Mouse (Mus musculus) forebrain, embryonic 11.5 days (tissue): ENCODE measurements around the gene Akap2. TPM values are rescaled to one million over a fixed set of nuclear protein-coding genes. Genes with fewer than 3 reads are reported as not detected.

Experiments
- ATAC-seq: fragments of 200-750 bp; cut with Nextera tagmentation; replicated peaks from 2 replicates; pipeline ENCODE4 v1.8.0; 2017; ENCODE audit warnings: moderate TSS enrichment; ENCODE audit not compliant: low FRiP score
- DNase-seq: peaks from one replicate; pipeline ENCODE4 v3.0.0-alpha.2; 2017; ENCODE audit warnings: low spot score
- H3K27ac ChIP-seq: fragments of 300-500 bp; sonication (generic); 2 replicates; pipeline ENCODE4 v1.5.1; 2014; ENCODE audit warnings: low read depth, low read length
- H3K27me3 ChIP-seq: fragments of 300-500 bp; sonication (generic); 2 replicates; pipeline ENCODE4 v1.6.1; 2014; ENCODE audit warnings: mild to moderate bottlenecking, low read length, mixed read lengths; ENCODE audit not compliant: control insufficient read depth, insufficient read depth
- H3K36me3 ChIP-seq: fragments of 300-500 bp; sonication (generic); 2 replicates; pipeline ENCODE4 v1.6.1; 2014; ENCODE audit warnings: mild to moderate bottlenecking, low read length, moderate library complexity, mixed read lengths; ENCODE audit not compliant: control insufficient read depth, insufficient read depth
- H3K4me1 ChIP-seq: fragments of 300-500 bp; sonication (generic); replicated peaks from 2 replicates; pipeline ENCODE4 v1.6.1; 2014; ENCODE audit warnings: low read length, mixed read lengths; ENCODE audit not compliant: control insufficient read depth, insufficient read depth
- H3K4me2 ChIP-seq: fragments of 300-500 bp; sonication (generic); 2 replicates; pipeline ENCODE4 v1.6.1; 2014; ENCODE audit warnings: low read depth, mild to moderate bottlenecking, low read length, moderate library complexity, mixed read lengths; ENCODE audit not compliant: severe bottlenecking
- H3K4me3 ChIP-seq: fragments of 300-500 bp; sonication (generic); 2 replicates; pipeline ENCODE4 v1.5.1; 2014; ENCODE audit warnings: low read depth, low read length
- H3K9ac ChIP-seq: fragments of 300-500 bp; sonication (generic); 2 replicates; pipeline ENCODE4 v1.6.1; 2014; ENCODE audit warnings: low read length
- H3K9me3 ChIP-seq: fragments of 300-500 bp; sonication (generic); 2 replicates; pipeline ENCODE4 v1.6.1; 2016; ENCODE audit warnings: low read length, mixed read lengths; ENCODE audit not compliant: control insufficient read depth
- WGBS: fragments of 180-500 bp; shearing (Covaris S2); extraction: QIAGEN DNeasy Blood & Tissue Kit; methylation state at CpG from one replicate; pipeline ENCODE4 v1.1.7; 2014; 5-methylcytosine and 5-hydroxymethylcytosine counted together
- polyA plus RNA-seq: library from polyadenylated mRNA; unstranded; fragments of >200 nt; fragmentation: Nextera tagmentation; extraction: Ambion mirVana; gene quantifications from 2 replicates; pipeline ENCODE4 v1.2.1, GENCODE M21; 2014

Gene Akap2
- polyA plus RNA-seq, 1 experiment from 2014 or later: 15.5 TPM

DNA sequence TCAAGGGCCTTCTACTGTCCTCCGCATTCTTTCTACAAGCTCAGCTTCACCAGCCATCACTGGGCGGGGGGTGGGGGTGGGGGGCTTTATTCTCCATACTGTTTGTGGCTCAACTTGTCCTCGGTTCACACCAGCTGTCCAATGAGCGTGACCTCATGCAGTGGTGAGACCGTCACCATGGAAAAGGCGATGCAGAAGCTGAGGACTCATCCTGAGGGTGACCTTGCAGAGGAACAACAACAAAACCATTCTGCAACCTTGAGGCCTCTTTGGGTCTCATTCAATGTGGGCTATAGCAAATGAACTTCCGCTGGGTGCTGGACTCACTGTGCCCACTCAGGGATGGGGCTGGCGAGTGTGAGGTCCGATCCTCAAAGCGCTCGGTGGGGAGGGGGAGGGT lies 34.1 kb downstream of the Akap2 start:
- Histone ChIP-seq H3K9me3 (no peaks in the 10 kb centered on the region), H3K4me3 (no peak overlapping the region), H3K27me3 (no peaks in the 10 kb centered on the region), H3K4me2 (no peak overlapping the region), H3K4me1 (no peaks in the 10 kb centered on the region), H3K9ac (no peak overlapping the region), H3K36me3 (no peaks in the 10 kb centered on the region), H3K27ac (no peak overlapping the region)
- DNase-seq: no peak
- 90% methylated on average over 11 of the region's 11 CpGs for WGBS
- no peak for ATAC-seq

DNA sequence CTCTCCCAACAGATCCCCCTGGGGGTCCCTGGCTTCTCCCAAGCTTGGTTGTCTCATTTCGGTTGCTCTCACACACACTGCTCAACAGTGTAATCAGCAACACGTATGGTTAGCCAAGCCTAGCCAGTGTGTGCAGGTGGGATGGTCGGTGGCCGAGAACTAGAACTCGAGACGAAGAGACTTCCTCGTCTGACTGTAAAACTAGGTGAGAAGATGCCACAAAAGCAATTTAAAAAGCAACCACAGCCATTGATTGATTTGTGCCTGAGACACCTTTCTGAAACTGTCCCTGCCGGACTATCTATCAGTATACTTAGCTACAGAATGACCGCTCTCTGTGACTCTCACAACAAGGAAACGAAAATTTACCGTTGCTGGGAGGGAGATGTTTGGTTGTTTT lies 37.6 kb downstream of the Akap2 start:
- Histone ChIP-seq H3K27ac (no peak overlapping the region), H3K27me3 (no peaks in the 10 kb centered on the region), H3K4me2 (no peak overlapping the region), H3K4me3 (no peak overlapping the region), H3K9ac (no peak overlapping the region), H3K9me3 (no peaks in the 10 kb centered on the region), H3K4me1 (no peaks in the 10 kb centered on the region), H3K36me3 (no peaks in the 10 kb centered on the region)
- DNase-seq (no peak), ATAC-seq (no peak)
- 91% methylated on average over 11 of the region's 11 CpGs for WGBS

- no peak for DNase-seq
- Histone ChIP-seq H3K27ac (no peak overlapping the region), H3K4me2 (no peak overlapping the region), H3K36me3 (no peaks in the 10 kb centered on the region), H3K4me1 (no peaks in the 10 kb centered on the region), H3K4me3 (no peak overlapping the region), H3K9ac (no peak overlapping the region), H3K9me3 (no peaks in the 10 kb centered on the region), H3K27me3 (no peaks in the 10 kb centered on the region)
- ATAC-seq: no peak
- 76% methylated on average over 11 of the region's 11 CpGs for WGBS
These were observed 40.5 kb downstream of the Akap2 start for GRCm38 (mm10) chr4:57757997-57758396.

DNA sequence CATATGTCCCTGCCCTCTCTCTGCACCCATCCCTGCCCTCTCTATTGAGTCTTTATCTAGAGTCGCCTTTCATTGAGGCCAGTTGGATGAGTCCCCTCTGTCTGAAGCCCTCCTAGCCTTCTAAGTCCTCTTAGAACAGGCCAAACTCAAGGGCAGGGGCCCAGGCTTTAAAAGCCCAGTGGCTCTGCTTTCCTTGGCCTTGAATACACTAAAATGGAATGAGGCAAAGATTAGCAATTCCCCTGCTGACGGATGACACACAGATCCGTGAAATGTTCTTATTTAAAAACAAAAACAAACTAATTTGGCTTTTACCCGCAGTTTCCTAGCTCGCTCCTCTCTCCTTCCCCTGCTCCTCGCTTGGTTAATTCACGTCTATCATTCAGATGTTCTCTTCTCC lies 45.0 kb downstream of the Akap2 start:
- ATAC-seq (no peak), DNase-seq (no peak)
- no peak overlapping the region for H3K4me3 ChIP-seq
- no peaks in the 10 kb centered on the region for H3K9me3 ChIP-seq
- H3K9ac ChIP-seq: no peak overlapping the region
- H3K27ac ChIP-seq: no peak overlapping the region
- H3K36me3 ChIP-seq: no peaks in the 10 kb centered on the region
- no peaks in the 10 kb centered on the region for H3K4me1 ChIP-seq
- WGBS: 57% methylated on average over 7 of the region's 7 CpGs
- H3K27me3 ChIP-seq: no peaks in the 10 kb centered on the region
- no peak overlapping the region for H3K4me2 ChIP-seq

DNA sequence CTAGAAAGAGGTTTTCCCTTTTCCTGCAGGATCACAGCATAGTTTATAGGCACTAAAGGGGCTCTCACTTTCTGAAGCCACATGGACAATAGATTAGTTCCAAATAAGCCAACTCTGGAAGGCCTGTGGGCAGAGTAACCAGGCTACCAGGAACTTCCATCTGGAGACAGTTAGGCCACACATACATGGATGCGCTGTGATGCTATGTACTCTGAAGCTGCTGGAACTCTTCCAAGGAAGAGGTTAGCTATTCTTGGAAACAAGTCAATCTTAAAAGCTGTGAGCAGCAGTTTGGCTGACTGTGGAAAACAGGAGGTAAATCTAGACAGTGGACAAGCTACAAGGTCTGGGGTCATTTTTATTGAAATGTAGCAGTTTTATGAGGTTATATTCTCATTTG lies 46.9 kb downstream of the Akap2 start:
- no peak overlapping the region for H3K27ac ChIP-seq
- no peaks in the 10 kb centered on the region for H3K36me3 ChIP-seq
- ATAC-seq (no peak), DNase-seq (no peak)
- no peak overlapping the region for H3K9ac ChIP-seq
- no peak overlapping the region for H3K4me3 ChIP-seq
- no peaks in the 10 kb centered on the region for H3K27me3 ChIP-seq
- no peaks in the 10 kb centered on the region for H3K4me1 ChIP-seq
- 74% methylated on average over 1 of the region's 1 CpGs for WGBS
- H3K4me2 ChIP-seq: no peak overlapping the region
- no peaks in the 10 kb centered on the region for H3K9me3 ChIP-seq

DNA sequence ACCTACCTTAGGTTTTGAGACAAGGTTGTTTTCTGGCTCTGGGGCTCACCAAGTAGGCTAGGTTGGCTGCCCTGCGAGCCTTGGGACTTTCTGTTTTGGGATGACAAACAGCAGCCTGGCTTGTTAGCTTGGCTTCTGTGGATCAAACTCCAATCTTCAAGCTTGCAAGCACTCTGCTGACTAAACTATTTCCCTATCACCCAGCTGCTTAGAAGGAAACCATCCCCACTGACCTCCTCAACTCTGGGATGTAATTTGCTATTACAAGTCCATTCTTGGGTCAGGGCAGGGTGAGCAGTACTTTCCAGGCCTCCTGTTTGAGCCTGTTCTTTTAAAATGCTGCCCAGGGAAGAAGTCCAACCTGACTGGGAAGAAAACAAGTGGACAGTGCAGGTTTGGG lies 47.5 kb downstream of the Akap2 start:
- Histone ChIP-seq H3K4me2 (no peak overlapping the region), H3K4me3 (no peak overlapping the region), H3K27ac (no peak overlapping the region), H3K9me3 (no peaks in the 10 kb centered on the region), H3K36me3 (no peaks in the 10 kb centered on the region), H3K4me1 (no peaks in the 10 kb centered on the region), H3K9ac (no peak overlapping the region), H3K27me3 (no peaks in the 10 kb centered on the region)
- 91% methylated on average over 1 of the region's 1 CpGs for WGBS
- ATAC-seq: no peak
- no peak for DNase-seq

DNA sequence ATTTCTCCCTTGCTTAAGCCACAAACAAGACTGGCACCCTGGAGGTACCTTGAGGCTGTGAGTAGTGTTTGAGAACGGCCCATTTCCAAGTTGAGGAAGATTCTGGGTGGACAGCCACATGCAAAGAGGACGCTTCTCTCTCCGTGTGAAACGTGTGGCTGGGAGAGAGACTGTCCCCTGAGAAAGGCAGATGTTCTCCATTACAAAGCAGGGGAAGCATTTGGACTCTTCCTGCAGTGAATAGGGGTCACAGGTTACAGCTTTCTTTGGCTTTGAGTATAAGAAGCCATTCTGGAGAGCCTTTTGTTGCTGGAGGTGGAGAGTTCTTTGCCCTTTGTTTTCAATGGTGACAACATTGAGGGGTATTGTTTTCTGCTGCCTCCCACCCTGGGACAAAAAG lies 48.3 kb downstream of the Akap2 start:
- H3K27me3 ChIP-seq: no peaks in the 10 kb centered on the region
- no peaks in the 10 kb centered on the region for H3K9me3 ChIP-seq
- H3K4me2 ChIP-seq: no peak overlapping the region
- ATAC-seq (no peak), DNase-seq (no peak)
- no peaks in the 10 kb centered on the region for H3K4me1 ChIP-seq
- no peak overlapping the region for H3K4me3 ChIP-seq
- no peak overlapping the region for H3K27ac ChIP-seq
- 9% methylated on average over 4 of the region's 4 CpGs for WGBS
- H3K36me3 ChIP-seq: no peaks in the 10 kb centered on the region
- H3K9ac ChIP-seq: no peak overlapping the region

GRCm38 (mm10) chr4:57769007-57769406 lies 51.5 kb downstream of the Akap2 start:
- 77% methylated on average over 3 of the region's 3 CpGs for WGBS
- Histone ChIP-seq H3K4me2 (no peak overlapping the region), H3K4me1 (no peaks in the 10 kb centered on the region), H3K4me3 (no peak overlapping the region), H3K9ac (no peak overlapping the region), H3K27me3 (no peaks in the 10 kb centered on the region), H3K9me3 (no peaks in the 10 kb centered on the region), H3K36me3 (no peaks in the 10 kb centered on the region), H3K27ac (no peak overlapping the region)
- DNase-seq (no peak), ATAC-seq (no peak)

DNA sequence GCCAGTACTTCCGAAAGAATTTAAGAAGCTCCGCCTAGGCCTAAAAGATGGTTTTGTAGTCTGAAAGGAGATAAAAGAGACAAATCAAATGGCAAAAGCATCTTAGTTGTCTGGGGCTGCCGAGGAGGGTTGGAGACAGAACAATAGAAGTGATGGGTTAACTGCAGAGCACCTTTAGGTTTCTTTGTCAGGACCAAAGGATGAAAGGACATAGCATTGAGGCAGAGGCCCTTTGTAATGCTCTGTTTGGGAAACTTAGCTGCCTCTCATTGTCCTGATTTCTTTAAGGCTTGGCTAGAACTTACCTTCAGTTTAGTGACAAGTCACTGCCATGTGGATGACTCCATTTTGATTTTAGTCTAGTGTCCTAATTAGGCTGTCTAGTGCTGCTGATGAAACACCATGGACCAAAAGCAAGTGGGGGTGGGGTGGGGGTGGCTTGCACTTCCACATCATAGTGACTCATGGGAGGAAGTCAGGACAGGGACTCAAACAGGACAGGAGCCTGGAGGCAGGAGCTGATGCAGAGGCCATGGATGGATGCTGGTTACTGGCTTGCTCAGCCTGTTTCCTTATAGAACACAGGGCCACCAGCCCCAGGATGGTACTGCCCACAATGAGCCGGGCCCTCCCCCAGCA lies 52.8 kb downstream of the Akap2 start:
- Histone ChIP-seq H3K9me3 (no peaks in the 10 kb centered on the region), H3K4me3 (no peak overlapping the region), H3K4me2 (no peak overlapping the region), H3K4me1 (no peaks in the 10 kb centered on the region), H3K27me3 (no peaks in the 10 kb centered on the region), H3K36me3 (no peaks in the 10 kb centered on the region), H3K9ac (no peak overlapping the region), H3K27ac (no peak overlapping the region)
- ATAC-seq (no peak), DNase-seq (no peak)
- 56% methylated on average over 4 of the region's 4 CpGs for WGBS
